Comparison of ENCODE assay signal across 8 mouse cellular contexts in genomic region chr8:105604804-105605381, GRCm38 (mm10). TPM values are rescaled to one million over a fixed set of nuclear protein-coding genes. Genes with fewer than 3 reads are reported as not detected.
DNase-seq lines count a peak whose midpoint lies in the region; ATAC-seq and TF ChIP-seq lines count a peak whose summit lies in the region.

Gene Ripor1, plus strand, starts transcription at chr8:105605255.

- no peaks in the 10 kb centered on the region for H3K9me3 ChIP-seq in forebrain, embryonic 12.5 days
- H3K9me3 ChIP-seq in heart, embryonic 16.5 days (replicated peaks; ENCODE audit: control insufficient read depth, low read length), result no peaks in the 10 kb centered on the region
- H3K9me3 ChIP-seq in neural tube, embryonic 14.5 days (ENCODE audit: control insufficient read depth, low read length), result no peaks in the 10 kb centered on the region

- ATAC-seq in forebrain, embryonic 12.5 days (ENCODE audit: low FRiP score), result peak; percentile 85
- peak; percentile 84 for ATAC-seq in heart, embryonic 16.5 days (replicated peaks; ENCODE audit: extremely low read depth, insufficient read depth, low FRiP score)
- ATAC-seq in neural tube, embryonic 14.5 days (ENCODE audit: low read depth), result peak; percentile 77

- peaks cover 7% of the 10 kb centered on the region; the same call in 1 of the 2 replicates for H3K27me3 ChIP-seq in forebrain, embryonic 12.5 days
- no peaks in the 10 kb centered on the region for H3K27me3 ChIP-seq in heart, embryonic 16.5 days (ENCODE audit: control insufficient read depth, insufficient read depth, low read length)
- H3K27me3 ChIP-seq in neural tube, embryonic 14.5 days (ENCODE audit: control insufficient read depth, insufficient read depth, low read length), result no peaks in the 10 kb centered on the region
- no peaks in the 10 kb centered on the region for H3K27me3 ChIP-seq in thymus, adult 2 months (ENCODE audit: control insufficient read depth, insufficient read depth, low read length)

- TF ChIP-seq POLR2A in thymus, adult 2 months (IDR thresholded peaks at IDR 0.05; ENCODE audit: control insufficient read depth, extremely low read depth, insufficient read depth, low read length, poor library complexity), result peak; percentile 90

- H3K36me3 ChIP-seq in forebrain, embryonic 12.5 days (replicated peaks), result no peaks in the 10 kb centered on the region
- H3K36me3 ChIP-seq in heart, embryonic 16.5 days (ENCODE audit: control insufficient read depth, insufficient read depth), result no peaks in the 10 kb centered on the region
- no peaks in the 10 kb centered on the region for H3K36me3 ChIP-seq in neural tube, embryonic 14.5 days (ENCODE audit: control insufficient read depth, insufficient read depth, low read length)
- no peaks in the 10 kb centered on the region for H3K36me3 ChIP-seq in thymus, adult 2 months (ENCODE audit: control insufficient read depth, insufficient read depth, low read length)

- peak within 1 kb of the TSS; percentile 80 for H3K4me3 ChIP-seq in forebrain, embryonic 12.5 days (replicated peaks)
- H3K4me3 ChIP-seq in heart, embryonic 16.5 days (ENCODE audit: low read length), result peak within 1 kb of the TSS; percentile 94
- peak within 1 kb of the TSS; percentile 85 for H3K4me3 ChIP-seq in neural tube, embryonic 14.5 days (ENCODE audit: low read depth, low read length)
- peak within 1 kb of the TSS; percentile 100 for H3K4me3 ChIP-seq in thymus, adult 2 months (ENCODE audit: control insufficient read depth, insufficient read depth, low read length)

- H3K4me2 ChIP-seq in forebrain, embryonic 12.5 days, result peak within 1 kb of the TSS; percentile 93
- H3K4me2 ChIP-seq in heart, embryonic 16.5 days (ENCODE audit: low read depth, low read length), result peak within 1 kb of the TSS; percentile 90
- H3K4me2 ChIP-seq in neural tube, embryonic 14.5 days (ENCODE audit: low read depth, low read length), result peak within 1 kb of the TSS; percentile 96

- peak within 1 kb of the TSS; percentile 89 for H3K27ac ChIP-seq in forebrain, embryonic 12.5 days
- peak within 1 kb of the TSS; percentile 94 for H3K27ac ChIP-seq in heart, embryonic 16.5 days (ENCODE audit: low read length)
- peak within 1 kb of the TSS; percentile 88 for H3K27ac ChIP-seq in neural tube, embryonic 14.5 days (ENCODE audit: low read depth, low read length)
- H3K27ac ChIP-seq in thymus, adult 2 months (ENCODE audit: control insufficient read depth, insufficient read depth, low read length), result peak within 1 kb of the TSS; percentile 95

- TF ChIP-seq CTCF in thymus, adult 2 months (IDR thresholded peaks at IDR 0.05; ENCODE audit: borderline replicate concordance, control insufficient read depth, extremely low read depth, insufficient read depth, low read length, poor library complexity), result peak; percentile 81

- peak; percentile 91 for DNase-seq in ES-CJ7 (ENCODE audit: low read depth, low spot score)
- DNase-seq in c-Kit-positive CD71-positive TER-119-positive erythroid progenitor cells, embryonic 14.5 days (ENCODE audit: low spot score), result peak; percentile 63
- DNase-seq in kidney, postnatal 25 days, result peak; percentile 77 to 90
- DNase-seq in lung, adult 18-20 months, result peak; percentile 76 to 84
- DNase-seq in thymus, adult 2 months, result peak; percentile 86

- 0% methylated on average over 38 of the region's 42 CpGs for WGBS in forebrain, embryonic 12.5 days
- under 1% methylated on average over 41 of the region's 42 CpGs for WGBS in heart, embryonic 16.5 days
- 0% methylated on average over 33 of the region's 42 CpGs for whole genome bisulfite sequencing in neural tube, embryonic 14.5 days
- under 1% methylated on average over 41 of the region's 42 CpGs for WGBS in thymus, adult 2 months

- H3K9ac ChIP-seq in forebrain, embryonic 12.5 days, result peak within 1 kb of the TSS; percentile 90
- peak within 1 kb of the TSS; percentile 97 for H3K9ac ChIP-seq in heart, embryonic 16.5 days (ENCODE audit: low read length)
- H3K9ac ChIP-seq in neural tube, embryonic 14.5 days (replicated peaks; ENCODE audit: low read depth, low read length), result peak within 1 kb of the TSS; percentile 91

- peaks cover 32% of the 10 kb centered on the region for H3K4me1 ChIP-seq in forebrain, embryonic 12.5 days
- H3K4me1 ChIP-seq in heart, embryonic 16.5 days (ENCODE audit: control insufficient read depth, insufficient read depth, low read length), result peaks cover 27% of the 10 kb centered on the region
- H3K4me1 ChIP-seq in neural tube, embryonic 14.5 days (ENCODE audit: control insufficient read depth, insufficient read depth, low read length), result peaks cover 16% of the 10 kb centered on the region
- peaks cover 30% of the 10 kb centered on the region for H3K4me1 ChIP-seq in thymus, adult 2 months (replicated peaks; ENCODE audit: control insufficient read depth, insufficient read depth, low read length)

RNA-seq across cellular contexts. Expression of gene Ripor1, which starts in this region (rescaled TPM):
- polyA plus RNA-seq in forebrain, embryonic 12.5 days (2016; fragmentation: Nextera tagmentation; extraction: Ambion mirVana), result 17.3 and 18.8 TPM in 2 replicates
- polyA plus RNA-seq in heart, embryonic 16.5 days (2015; fragmentation: Nextera tagmentation; extraction: Ambion mirVana), result 34.0 and 36.2 TPM in 2 replicates
- polyA plus RNA-seq in neural tube, embryonic 14.5 days (2014; fragmentation: Nextera tagmentation; extraction: Ambion mirVana), result 25.8 and 29.6 TPM in 2 replicates
- 125 and 128 TPM in 2 replicates for polyA plus RNA-seq in thymus, adult 2 months (2012; rRNA removed)

Comparison
In these comparisons a context has a peak if more than half of its experiments do, and no peak if none do; other contexts are left out.
1. Peak in every context shown above with its lines: DNase-seq, ATAC-seq, H3K4me3 ChIP-seq and H3K27ac ChIP-seq.